Mouse (Mus musculus) spleen, adult 2 months (tissue): ENCODE data around the gene Tmem108. TPM values are rescaled to one million over a fixed set of nuclear protein-coding genes. Genes with fewer than 3 reads are reported as not detected.

Source experiments
- DNase-seq, 2 experiments: peaks; one replicate each; pipeline versions ENCODE4 v3.0.0 to v3.0.0-alpha.2; 2012 to 2021; ENCODE audit warnings: low spot score in 2 of 2, low read depth in 1 of 2
- H3K27ac ChIP-seq: fragments of 200-500 bp; 2 replicates; pipeline ENCODE4 v1.5.1; 2012; ENCODE audit warnings: low read length, inconsistent platforms; ENCODE audit not compliant: insufficient read depth
- H3K27me3 ChIP-seq: fragments of 200-500 bp; 2 replicates; pipeline ENCODE4 v1.6.1; 2012; ENCODE audit warnings: mild to moderate bottlenecking, moderate library complexity, low read length, inconsistent platforms; ENCODE audit not compliant: control insufficient read depth, insufficient read depth
- H3K36me3 ChIP-seq: fragments of 200-500 bp; 2 replicates; pipeline ENCODE4 v1.6.1; 2012; ENCODE audit warnings: mild to moderate bottlenecking, low read length, inconsistent platforms; ENCODE audit not compliant: control insufficient read depth, insufficient read depth
- H3K4me1 ChIP-seq: fragments of 200-500 bp; 2 replicates; pipeline ENCODE4 v1.6.1; 2011; ENCODE audit warnings: inconsistent platforms; ENCODE audit not compliant: control insufficient read depth, insufficient read depth, insufficient read length
- H3K4me3 ChIP-seq: fragments of 200-500 bp; 2 replicates; pipeline ENCODE4 v1.5.1; 2011; ENCODE audit warnings: mild to moderate bottlenecking, inconsistent platforms; ENCODE audit not compliant: insufficient read depth, insufficient read length; ENCODE audit errors: extremely low read depth
- CTCF ChIP-seq: fragments of 200-500 bp; IDR thresholded peaks from 2 replicates; pipeline ENCODE4 v1.5.1; 2011; ENCODE audit warnings: mild to moderate bottlenecking, inconsistent platforms; ENCODE audit not compliant: insufficient read depth, insufficient read length, insufficient replicate concordance; ENCODE audit errors: extremely low read depth
- POLR2A ChIP-seq: fragments of 200-500 bp; IDR thresholded peaks from 2 replicates; pipeline ENCODE4 v1.6.1; 2011; ENCODE audit warnings: low read depth, low read length, inconsistent platforms
- WGBS: fragments of 180-500 bp; shearing (Covaris S2); methylation state at CpG from one replicate; pipeline ENCODE4 v1.1.7; 2018; 5-methylcytosine and 5-hydroxymethylcytosine counted together
- polyA plus RNA-seq: library from polyadenylated mRNA; depleted of rRNA; stranded (reverse); fragments of >200 nt; gene quantifications from 2 replicates; pipeline ENCODE4 v1.2.3, GENCODE M21; 2012

Gene Tmem108
- polyA plus RNA-seq, 1 experiment: 2.2 TPM

DNA sequence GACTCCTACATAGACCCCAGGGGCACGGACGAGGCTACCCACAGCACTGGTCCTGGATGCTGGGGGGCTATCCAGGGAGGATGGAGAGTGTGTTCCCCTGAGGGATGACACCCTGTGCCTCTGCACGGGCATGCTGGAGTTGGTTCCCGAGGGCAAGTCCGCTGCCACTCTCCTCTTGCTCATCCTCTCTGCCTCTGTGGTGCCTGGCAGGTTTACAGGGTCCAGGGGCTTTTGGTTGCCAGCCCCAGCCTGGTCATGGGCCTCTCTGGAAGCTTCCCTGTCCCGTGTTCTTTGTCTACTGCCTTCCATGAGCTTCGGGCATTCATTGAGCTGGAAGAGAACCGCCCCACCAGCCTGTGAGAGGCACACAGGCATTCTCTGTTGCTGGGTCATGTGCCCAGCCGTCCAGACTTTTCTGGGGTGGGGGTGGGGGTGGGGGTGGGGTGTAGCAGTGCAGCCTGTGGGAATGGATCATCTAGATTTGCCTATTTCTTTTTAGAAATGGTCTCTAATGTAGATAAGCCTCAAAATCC lies 281.5 kb downstream of the Tmem108 start, which contains the start of gene Bfsp2:
Gene Bfsp2, minus strand, starts transcription at position 377 of the 533 bp plus-strand sequence.
- no peak for DNase-seq
- no peaks in the 10 kb centered on the region for H3K4me1 ChIP-seq
- WGBS: 86% methylated on average over 9 of the region's 9 CpGs
- H3K27ac ChIP-seq: no peak within 1 kb of the TSS
- no peak for TF ChIP-seq POLR2A
- TF ChIP-seq CTCF: no peak
- H3K27me3 ChIP-seq: no peaks in the 10 kb centered on the region
- no peaks in the 10 kb centered on the region for H3K36me3 ChIP-seq
- H3K4me3 ChIP-seq: no peak within 1 kb of the TSS

DNA sequence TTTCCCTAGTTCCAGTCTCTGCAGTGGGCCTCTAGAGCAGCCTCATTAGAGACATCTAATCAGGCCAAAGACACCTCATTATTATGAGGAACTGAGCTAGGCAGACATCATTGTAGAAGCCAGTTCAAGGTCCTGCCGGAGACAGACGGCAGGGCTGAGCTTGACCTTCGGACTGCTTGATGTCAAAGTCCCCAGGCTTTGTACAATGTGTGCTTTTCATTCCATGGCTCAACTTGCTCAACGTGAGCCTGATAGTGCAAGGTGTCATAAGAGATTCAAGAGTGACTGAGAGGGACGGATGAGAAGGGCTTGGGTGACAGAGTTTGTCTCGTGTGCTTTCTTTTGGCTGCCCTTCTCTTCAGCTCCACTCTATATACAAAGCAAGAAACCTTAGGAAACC lies 286.2 kb downstream of the Tmem108 start:
- Histone ChIP-seq H3K27me3 (no peaks in the 10 kb centered on the region), H3K4me1 (peaks cover 10% of the 10 kb centered on the region; the same call in 1 of the 2 replicates), H3K27ac (no peak overlapping the region), H3K4me3 (no peak overlapping the region), H3K36me3 (no peaks in the 10 kb centered on the region)
- DNase-seq: no peak
- 87% methylated on average over 6 of the region's 6 CpGs for WGBS
- TF ChIP-seq CTCF: no peak
- no peak for TF ChIP-seq POLR2A

DNA sequence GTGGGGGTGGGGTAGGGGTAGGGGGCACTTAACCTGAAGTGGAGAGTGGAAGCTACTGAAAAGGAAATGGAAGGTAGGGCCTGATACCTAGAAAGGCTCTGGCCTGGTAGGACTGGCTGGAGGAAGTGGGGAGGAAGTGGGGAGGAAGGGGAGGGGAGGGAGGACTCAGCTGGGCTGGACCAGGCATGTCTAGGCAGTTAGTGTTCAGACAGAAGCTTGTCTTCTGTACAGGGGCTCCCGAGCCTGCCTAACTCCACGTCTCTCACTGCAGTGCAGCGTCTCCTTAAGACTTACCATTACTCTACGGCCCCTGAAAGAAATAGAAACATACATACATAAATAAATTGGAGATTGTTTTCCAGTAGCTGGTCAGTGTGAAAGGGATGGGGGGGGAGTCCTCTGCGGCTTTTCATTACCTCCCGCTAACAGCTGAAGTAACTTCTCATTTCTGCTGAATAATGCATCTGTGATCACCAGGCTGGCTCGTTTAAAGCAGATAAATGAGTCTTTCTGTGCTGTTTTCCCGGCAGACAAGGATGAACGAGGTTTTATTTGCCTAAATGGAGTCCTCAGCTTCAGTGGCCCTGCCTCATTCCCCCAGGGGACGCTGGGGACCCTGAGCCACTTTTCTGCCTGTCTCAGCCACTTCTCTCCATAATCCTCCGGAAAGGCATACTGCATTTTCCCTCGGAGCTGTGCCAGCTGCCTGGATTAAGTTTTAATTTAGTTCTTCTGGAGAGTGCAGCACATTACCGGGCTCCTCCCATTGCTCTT lies 287.5 kb downstream of the Tmem108 start:
- Histone ChIP-seq H3K27ac (no peak overlapping the region), H3K4me1 (peaks cover 15% of the 10 kb centered on the region; the same call in 1 of the 2 replicates), H3K4me3 (no peak overlapping the region), H3K36me3 (no peaks in the 10 kb centered on the region), H3K27me3 (no peaks in the 10 kb centered on the region)
- no peak for TF ChIP-seq CTCF
- TF ChIP-seq POLR2A: no peak
- WGBS: 7% methylated on average over 13 of the region's 13 CpGs
- DNase-seq: peak in 1 of 2 experiments; percentile 47

DNA sequence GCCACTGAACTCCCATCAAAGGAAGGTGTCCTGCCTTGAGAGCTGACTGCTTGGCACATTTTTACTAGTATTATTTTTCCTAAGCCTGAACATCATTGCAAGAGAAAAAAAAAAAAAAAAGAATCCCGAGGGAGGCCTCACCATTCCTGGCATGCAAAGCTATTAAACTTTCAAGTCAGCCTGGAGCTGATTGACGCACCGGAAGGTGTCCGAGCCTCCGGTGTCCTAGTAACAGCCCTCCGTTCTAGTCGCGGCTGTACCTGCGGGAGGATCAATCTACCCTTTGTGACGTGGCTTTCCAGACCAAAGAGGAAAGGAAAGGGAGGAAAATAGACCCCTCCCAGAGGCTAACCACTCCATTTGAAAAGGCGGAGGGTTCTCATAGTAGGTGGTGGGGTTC lies 289.9 kb downstream of the Tmem108 start:
- no peak for TF ChIP-seq POLR2A
- TF ChIP-seq CTCF: no peak
- H3K36me3 ChIP-seq: no peaks in the 10 kb centered on the region
- no peak for DNase-seq
- peaks cover 15% of the 10 kb centered on the region; the same call in 1 of the 2 replicates for H3K4me1 ChIP-seq
- 83% methylated on average over 11 of the region's 11 CpGs for WGBS
- no peak overlapping the region for H3K4me3 ChIP-seq
- H3K27ac ChIP-seq: no peak overlapping the region
- H3K27me3 ChIP-seq: no peaks in the 10 kb centered on the region

DNA sequence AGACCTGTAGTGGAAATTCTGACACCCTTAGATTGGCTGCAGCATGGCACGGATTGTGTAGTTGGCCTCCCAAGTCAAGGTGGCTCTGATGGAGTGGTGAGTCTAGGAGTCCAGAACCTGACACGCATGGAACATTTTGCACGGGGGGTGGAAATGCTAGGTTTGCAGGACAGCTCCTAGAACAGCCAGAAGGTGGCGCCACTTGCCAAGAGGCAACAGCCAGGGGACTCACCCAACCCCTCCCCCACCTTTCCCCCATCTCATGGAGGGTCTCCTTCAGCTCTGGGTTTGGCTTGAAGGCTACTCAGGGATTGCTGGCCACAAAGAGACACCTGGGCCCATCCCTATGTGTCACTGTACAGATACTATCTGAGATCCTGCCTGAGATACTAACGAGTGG lies 292.1 kb downstream of the Tmem108 start:
- Histone ChIP-seq H3K27ac (no peak overlapping the region), H3K27me3 (no peaks in the 10 kb centered on the region), H3K4me1 (peaks cover 15% of the 10 kb centered on the region; the same call in 1 of the 2 replicates), H3K36me3 (no peaks in the 10 kb centered on the region), H3K4me3 (no peak overlapping the region)
- no peak for TF ChIP-seq POLR2A
- peak; percentile 56; the same call in 1 of the 2 replicates for TF ChIP-seq CTCF
- peak in 1 of 2 experiments; percentile 55 for DNase-seq
- WGBS: 50% methylated on average over 5 of the region's 5 CpGs

DNA sequence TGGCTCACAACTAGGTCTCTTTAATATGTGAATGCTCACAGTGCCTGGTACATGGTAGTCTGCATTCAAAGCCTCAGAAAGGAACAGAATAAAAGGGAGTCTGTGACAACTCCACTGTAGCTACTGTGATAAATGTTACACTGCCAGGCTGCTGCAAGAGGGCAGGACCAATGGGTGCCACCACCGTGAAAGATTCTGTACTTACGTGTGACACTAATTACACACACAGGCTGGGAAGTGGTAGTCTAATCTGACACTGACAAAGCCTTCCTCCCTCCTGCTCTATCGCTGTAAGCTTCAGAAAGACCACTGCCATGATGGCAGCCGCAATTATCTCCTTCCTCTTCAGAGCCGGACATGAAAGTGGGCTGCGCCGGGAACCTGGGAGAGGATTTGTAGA lies 292.7 kb downstream of the Tmem108 start:
- WGBS: 78% methylated on average over 7 of the region's 7 CpGs
- Histone ChIP-seq H3K36me3 (no peaks in the 10 kb centered on the region), H3K4me1 (peaks cover 11% of the 10 kb centered on the region; the same call in 1 of the 2 replicates), H3K27me3 (no peaks in the 10 kb centered on the region), H3K4me3 (no peak overlapping the region), H3K27ac (no peak overlapping the region)
- no peak for TF ChIP-seq CTCF
- TF ChIP-seq POLR2A: no peak
- no peak for DNase-seq
